Mouse (Mus musculus): ENCODE data around the gene Sobp.

Gene Sobp

GRCm38 (mm10) chr10:43124156-43124555, 50.2 kb downstream of the Sobp start:
- Histone ChIP-seq H3K36me3 (ENCODE audit: control insufficient read depth, insufficient read depth, low read length, poor library complexity, severe bottlenecking) (no peaks in the 10 kb centered on the region), H3K27me3 (ENCODE audit: control insufficient read depth, insufficient read depth, low read length, poor library complexity, severe bottlenecking) (no peaks in the 10 kb centered on the region)
- DNase-seq (ENCODE audit: low read depth, low spot score): no peak

- no peaks in the 10 kb centered on the region for H3K27me3 ChIP-seq (ENCODE audit: control insufficient read depth, insufficient read depth, low read length, poor library complexity, severe bottlenecking)
- no peak for DNase-seq (ENCODE audit: low read depth, low spot score)
- H3K36me3 ChIP-seq (ENCODE audit: control insufficient read depth, insufficient read depth, low read length, poor library complexity, severe bottlenecking): no peaks in the 10 kb centered on the region
Measured at GRCm38 (mm10) chr10:43123422-43123821, 50.9 kb downstream of the Sobp start.

GRCm38 (mm10) chr10:43120688-43121450, 53.5 kb downstream of the Sobp start:
- Histone ChIP-seq H3K36me3 (ENCODE audit: control insufficient read depth, insufficient read depth, low read length, poor library complexity, severe bottlenecking) (no peaks in the 10 kb centered on the region), H3K27me3 (ENCODE audit: control insufficient read depth, insufficient read depth, low read length, poor library complexity, severe bottlenecking) (no peaks in the 10 kb centered on the region)
- DNase-seq (ENCODE audit: low read depth, low spot score): no peak

DNA sequence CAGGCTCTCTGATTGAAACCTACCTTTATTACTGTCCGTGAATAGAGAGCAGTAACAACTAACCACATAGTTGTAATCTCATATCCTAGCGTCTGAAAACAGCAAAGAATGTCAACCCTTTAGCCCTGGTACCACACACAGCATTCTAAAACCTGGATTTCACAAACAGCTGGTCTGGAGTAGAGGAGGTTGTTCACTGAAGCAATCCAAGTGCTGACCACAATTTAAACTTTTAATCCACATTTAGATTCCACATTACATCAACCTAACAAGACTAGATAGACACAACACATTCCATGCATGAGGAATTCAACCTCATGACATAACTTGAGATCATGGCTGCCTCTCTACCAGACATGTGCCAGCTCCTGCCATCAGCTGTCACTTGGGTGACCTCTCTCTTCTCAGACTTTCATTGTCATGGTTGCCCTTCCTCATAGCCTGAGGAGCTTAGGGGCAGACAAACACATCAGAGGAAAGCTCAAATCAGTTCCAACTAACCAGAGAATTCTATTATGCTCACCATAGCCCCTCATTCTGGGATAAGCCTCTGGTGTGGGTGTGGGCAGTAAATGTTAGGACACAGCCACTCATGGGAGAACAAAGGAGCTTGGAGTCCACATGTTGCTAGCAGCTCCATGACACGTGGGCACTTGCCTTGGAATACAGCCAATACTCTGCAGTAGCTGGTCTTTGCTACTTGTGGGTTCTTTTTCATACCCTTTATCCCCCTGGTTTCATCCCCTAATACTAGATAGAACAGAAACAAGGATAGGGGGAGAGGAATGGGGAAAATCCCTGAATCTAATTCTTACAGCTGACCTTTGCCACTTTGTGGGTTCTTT, 58.0 kb downstream of the Sobp start:
- no peak for DNase-seq (ENCODE audit: low read depth, low spot score)
- H3K27me3 ChIP-seq (ENCODE audit: control insufficient read depth, insufficient read depth, low read length, poor library complexity, severe bottlenecking): no peaks in the 10 kb centered on the region

DNA sequence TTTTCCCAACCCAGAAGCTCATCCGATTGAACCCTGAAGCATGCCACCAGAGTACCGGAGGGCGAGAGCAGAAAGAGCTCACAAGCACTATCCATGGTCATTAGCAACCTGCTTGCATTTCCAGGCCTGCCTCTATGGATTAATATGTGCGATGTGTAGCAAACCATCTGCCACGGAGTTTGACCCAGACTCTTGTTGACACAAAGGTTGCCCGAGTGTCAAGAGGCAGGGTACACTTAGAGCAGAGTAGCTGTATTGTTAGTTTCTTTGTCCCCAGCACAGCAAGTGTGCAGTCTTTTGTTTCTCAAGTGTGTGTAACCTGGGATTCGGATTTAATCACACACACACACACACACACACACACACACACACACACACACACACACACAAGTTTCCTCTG, 62.0 kb downstream of the Sobp start:
- H3K36me3 ChIP-seq (ENCODE audit: control insufficient read depth, insufficient read depth, low read length, poor library complexity, severe bottlenecking): no peaks in the 10 kb centered on the region
- no peaks in the 10 kb centered on the region for H3K27me3 ChIP-seq (ENCODE audit: control insufficient read depth, insufficient read depth, low read length, poor library complexity, severe bottlenecking)
- no peak for DNase-seq (ENCODE audit: low read depth, low spot score)

More for the DNA sequence above, 58.0 kb downstream of the Sobp start:
- H3K36me3 ChIP-seq (ENCODE audit: control insufficient read depth, insufficient read depth, low read length, poor library complexity, severe bottlenecking): no peaks in the 10 kb centered on the region

GRCm38 (mm10) chr10:43106616-43107015, 67.7 kb downstream of the Sobp start:
- H3K27me3 ChIP-seq (ENCODE audit: control insufficient read depth, insufficient read depth, low read length, poor library complexity, severe bottlenecking): no peaks in the 10 kb centered on the region
- no peaks in the 10 kb centered on the region for H3K36me3 ChIP-seq (ENCODE audit: control insufficient read depth, insufficient read depth, low read length, poor library complexity, severe bottlenecking)
- DNase-seq (ENCODE audit: low read depth, low spot score): no peak

GRCm38 (mm10) chr10:43106196-43106595, 68.1 kb downstream of the Sobp start:
- Histone ChIP-seq H3K27me3 (ENCODE audit: control insufficient read depth, insufficient read depth, low read length, poor library complexity, severe bottlenecking) (no peaks in the 10 kb centered on the region), H3K36me3 (ENCODE audit: control insufficient read depth, insufficient read depth, low read length, poor library complexity, severe bottlenecking) (no peaks in the 10 kb centered on the region)
- DNase-seq (ENCODE audit: low read depth, low spot score): no peak

DNA sequence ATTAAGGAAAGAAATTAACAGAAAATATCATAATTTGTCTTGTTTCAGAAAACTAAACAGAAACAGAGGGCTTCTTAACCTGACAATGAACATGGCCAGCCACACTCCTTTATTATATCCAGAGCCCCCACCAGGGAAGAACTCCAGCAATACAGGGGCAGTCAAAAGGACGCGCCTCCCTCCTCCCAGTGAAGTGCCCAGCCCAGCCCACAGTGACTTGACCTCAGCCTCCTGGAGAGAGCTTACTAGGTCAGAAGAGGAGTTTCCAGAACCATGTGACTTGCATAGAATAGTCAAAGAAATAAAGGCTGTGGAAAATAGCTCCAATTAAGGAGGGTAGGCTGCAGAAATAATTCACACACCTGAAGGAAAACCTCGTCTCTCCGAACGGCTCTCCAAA, 73.8 kb downstream of the Sobp start:
- no peak for DNase-seq (ENCODE audit: low read depth, low spot score)
- Histone ChIP-seq H3K36me3 (ENCODE audit: control insufficient read depth, insufficient read depth, low read length, poor library complexity, severe bottlenecking) (no peaks in the 10 kb centered on the region), H3K27me3 (ENCODE audit: control insufficient read depth, insufficient read depth, low read length, poor library complexity, severe bottlenecking) (no peaks in the 10 kb centered on the region)

DNA sequence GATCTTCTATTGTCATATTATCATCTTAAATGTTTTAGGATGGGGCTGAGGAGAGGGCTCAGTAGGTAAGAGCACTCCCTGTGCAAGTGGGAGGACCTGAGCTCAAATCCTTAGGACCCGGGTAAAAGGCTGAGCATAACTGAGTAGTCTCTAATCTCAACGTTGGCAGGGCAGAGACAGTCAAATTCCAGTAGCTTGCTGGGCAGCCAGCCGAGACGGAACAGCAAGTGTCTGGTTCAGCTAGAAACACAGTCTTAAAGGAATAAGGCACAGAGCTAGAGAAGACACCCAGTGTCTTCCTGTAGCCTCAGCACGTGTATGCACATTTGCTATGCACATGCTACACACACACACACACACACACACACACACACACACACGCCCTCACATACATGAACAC, 75.1 kb downstream of the Sobp start:
- no peaks in the 10 kb centered on the region for H3K36me3 ChIP-seq (ENCODE audit: control insufficient read depth, insufficient read depth, low read length, poor library complexity, severe bottlenecking)
- H3K27me3 ChIP-seq (ENCODE audit: control insufficient read depth, insufficient read depth, low read length, poor library complexity, severe bottlenecking): no peaks in the 10 kb centered on the region
- DNase-seq (ENCODE audit: low read depth, low spot score): no peak

DNA sequence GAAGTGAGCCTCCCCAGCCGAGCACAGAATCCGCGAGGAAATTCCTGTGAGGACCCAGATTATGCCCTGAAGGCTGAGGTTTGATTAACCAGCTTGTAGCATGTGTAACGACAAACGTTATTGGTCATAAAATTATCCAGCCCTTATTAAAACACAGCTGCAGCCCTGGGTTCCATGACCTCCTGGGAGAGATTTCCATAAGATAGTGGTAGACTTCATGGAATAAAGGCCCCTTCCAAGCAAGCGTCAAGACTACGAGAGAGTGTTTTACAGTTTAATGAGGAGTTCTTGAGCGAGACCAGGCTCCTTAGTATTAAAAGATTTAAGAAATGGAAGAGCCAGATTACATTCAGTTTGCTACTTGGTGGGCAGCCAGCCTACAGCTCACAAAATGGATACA, 76.6 kb downstream of the Sobp start:
- DNase-seq (ENCODE audit: low read depth, low spot score): no peak
- no peaks in the 10 kb centered on the region for H3K27me3 ChIP-seq (ENCODE audit: control insufficient read depth, insufficient read depth, low read length, poor library complexity, severe bottlenecking)
- H3K36me3 ChIP-seq (ENCODE audit: control insufficient read depth, insufficient read depth, low read length, poor library complexity, severe bottlenecking): no peaks in the 10 kb centered on the region

GRCm38 (mm10) chr10:43096614-43097013, 77.7 kb downstream of the Sobp start:
- no peak for DNase-seq (ENCODE audit: low read depth, low spot score)
- Histone ChIP-seq H3K36me3 (ENCODE audit: control insufficient read depth, insufficient read depth, low read length, poor library complexity, severe bottlenecking) (no peaks in the 10 kb centered on the region), H3K27me3 (ENCODE audit: control insufficient read depth, insufficient read depth, low read length, poor library complexity, severe bottlenecking) (no peaks in the 10 kb centered on the region)

- Histone ChIP-seq H3K36me3 (ENCODE audit: control insufficient read depth, insufficient read depth, low read length, poor library complexity, severe bottlenecking) (no peaks in the 10 kb centered on the region), H3K27me3 (ENCODE audit: control insufficient read depth, insufficient read depth, low read length, poor library complexity, severe bottlenecking) (no peaks in the 10 kb centered on the region)
- no peak for DNase-seq (ENCODE audit: low read depth, low spot score)
Measured at GRCm38 (mm10) chr10:43094537-43094936, 79.8 kb downstream of the Sobp start.

DNA sequence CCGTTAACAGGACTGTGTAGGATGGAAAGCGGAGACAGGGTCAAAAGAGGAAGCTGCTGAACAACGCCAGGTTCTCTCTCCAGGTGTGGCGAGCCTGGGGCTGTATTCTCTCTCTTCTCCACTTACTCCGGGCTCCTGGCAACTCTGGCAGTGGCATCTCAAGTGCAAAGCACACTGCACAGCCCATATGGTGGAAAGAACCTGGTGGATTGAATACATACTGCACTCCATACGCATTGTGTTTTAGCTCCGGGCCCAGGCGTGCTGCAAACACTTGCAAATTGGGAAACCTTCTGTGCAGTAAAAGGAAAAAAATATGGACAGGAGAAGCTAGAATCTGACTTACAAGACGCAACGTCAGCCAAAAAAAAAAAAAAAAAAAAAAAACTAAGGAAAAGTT, 80.9 kb downstream of the Sobp start:
- H3K36me3 ChIP-seq (ENCODE audit: control insufficient read depth, insufficient read depth, low read length, poor library complexity, severe bottlenecking): no peaks in the 10 kb centered on the region
- no peaks in the 10 kb centered on the region for H3K27me3 ChIP-seq (ENCODE audit: control insufficient read depth, insufficient read depth, low read length, poor library complexity, severe bottlenecking)
- no peak for DNase-seq (ENCODE audit: low read depth, low spot score)

DNA sequence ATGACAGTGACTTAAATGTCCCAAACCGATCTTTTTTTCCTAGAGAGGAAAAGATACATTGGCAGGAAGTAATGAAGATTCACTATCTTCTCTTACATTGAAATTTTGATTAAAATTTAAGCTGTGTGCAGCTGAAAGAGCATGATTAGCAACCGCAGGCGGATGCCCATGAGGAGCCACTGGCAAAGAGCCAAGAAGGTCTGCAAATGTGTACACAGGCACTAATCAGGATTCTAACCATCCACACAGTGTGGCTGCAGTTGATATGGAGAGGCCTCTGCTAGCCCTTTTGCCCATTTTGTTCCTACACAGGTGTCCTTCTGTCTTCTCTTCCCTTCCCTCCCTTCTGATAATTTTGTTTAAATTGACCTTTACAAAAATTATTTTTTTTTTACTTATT, 84.3 kb downstream of the Sobp start:
- Histone ChIP-seq H3K36me3 (ENCODE audit: control insufficient read depth, insufficient read depth, low read length, poor library complexity, severe bottlenecking) (no peaks in the 10 kb centered on the region), H3K27me3 (ENCODE audit: control insufficient read depth, insufficient read depth, low read length, poor library complexity, severe bottlenecking) (no peaks in the 10 kb centered on the region)
- no peak for DNase-seq (ENCODE audit: low read depth, low spot score)

GRCm38 (mm10) chr10:43087421-43087820, 86.9 kb downstream of the Sobp start:
- Histone ChIP-seq H3K27me3 (ENCODE audit: control insufficient read depth, insufficient read depth, low read length, poor library complexity, severe bottlenecking) (no peaks in the 10 kb centered on the region), H3K36me3 (ENCODE audit: control insufficient read depth, insufficient read depth, low read length, poor library complexity, severe bottlenecking) (no peaks in the 10 kb centered on the region)
- no peak for DNase-seq (ENCODE audit: low read depth, low spot score)
